Mouse (Mus musculus) lung, adult 2 months (tissue): ENCODE results near the gene Dupd1.

ENCODE experiments used
- CTCF ChIP-seq: fragments of 200-500 bp; IDR thresholded peaks from 2 replicates; pipeline ENCODE4 v1.5.1; 2011; ENCODE audit warnings: mild to moderate bottlenecking, low read length, control low read depth; ENCODE audit not compliant: insufficient read depth
- POLR2A ChIP-seq: fragments of 200-500 bp; IDR thresholded peaks from 2 replicates; pipeline ENCODE4 v1.6.1; 2011; ENCODE audit warnings: low read depth, mild to moderate bottlenecking, control low read depth, low read length, borderline replicate concordance; ENCODE audit errors: extremely low read depth

GRCm38 (mm10) chr14:21691070-21691469 is 23.3 kb downstream of the Dupd1 start:
- no peak for TF ChIP-seq CTCF
- no peak for TF ChIP-seq POLR2A
